Mouse (Mus musculus) kidney, adult 2 months (tissue): ENCODE measurements around the gene Nhsl1. TPM values are rescaled to one million over a fixed set of nuclear protein-coding genes. Genes with fewer than 3 reads are reported as not detected.

Experiments
- DNase-seq: peaks from one replicate; pipeline ENCODE4 v3.0.0; 2021
- H3K27ac ChIP-seq: fragments of 200-500 bp; 2 replicates; pipeline ENCODE4 v1.5.1; 2012; ENCODE audit warnings: low read depth, low read length, control low read depth, inconsistent platforms; ENCODE audit not compliant: insufficient read depth
- H3K27me3 ChIP-seq: fragments of 200-500 bp; replicated peaks from 2 replicates; pipeline ENCODE4 v1.6.1; 2012; ENCODE audit warnings: mild to moderate bottlenecking, moderate library complexity, low read length, inconsistent platforms; ENCODE audit not compliant: control insufficient read depth, insufficient read depth
- H3K36me3 ChIP-seq: fragments of 200-500 bp; 2 replicates; pipeline ENCODE4 v1.6.1; 2012; ENCODE audit warnings: mild to moderate bottlenecking, moderate library complexity, low read length, inconsistent platforms; ENCODE audit not compliant: control insufficient read depth, insufficient read depth
- H3K4me1 ChIP-seq: fragments of 200-500 bp; 2 replicates; pipeline ENCODE4 v1.6.1; 2011; ENCODE audit warnings: low read length; ENCODE audit not compliant: control insufficient read depth, insufficient read depth
- H3K4me3 ChIP-seq: fragments of 200-500 bp; 2 replicates; pipeline ENCODE4 v1.5.1; 2011; ENCODE audit warnings: mild to moderate bottlenecking, low read depth, low read length, control low read depth; ENCODE audit not compliant: insufficient read depth
- CTCF ChIP-seq: fragments of 200-500 bp; conservative IDR thresholded peaks from 2 replicates; pipeline ENCODE4 v1.5.1; 2011; ENCODE audit warnings: low read depth, mild to moderate bottlenecking, control low read depth, low read length, moderate library complexity, mixed read lengths; ENCODE audit not compliant: insufficient read depth, insufficient read length
- POLR2A ChIP-seq: fragments of 200-500 bp; IDR thresholded peaks from one replicate; pipeline ENCODE4 v1.6.1; 2011; ENCODE audit warnings: low read depth, low read length, control low read depth
- WGBS: fragments of 180-500 bp; shearing (Covaris S2); methylation state at CpG from one replicate; pipeline ENCODE4 v1.1.7; 2018; 5-methylcytosine and 5-hydroxymethylcytosine counted together
- polyA plus RNA-seq: library from polyadenylated mRNA; depleted of rRNA; stranded (reverse); fragments of >200 nt; gene quantifications from 2 replicates; pipeline ENCODE4 v1.2.3, GENCODE M21; 2012

The Nhsl1 gene
- polyA plus RNA-seq, 1 experiment: 10.4 TPM

DNA sequence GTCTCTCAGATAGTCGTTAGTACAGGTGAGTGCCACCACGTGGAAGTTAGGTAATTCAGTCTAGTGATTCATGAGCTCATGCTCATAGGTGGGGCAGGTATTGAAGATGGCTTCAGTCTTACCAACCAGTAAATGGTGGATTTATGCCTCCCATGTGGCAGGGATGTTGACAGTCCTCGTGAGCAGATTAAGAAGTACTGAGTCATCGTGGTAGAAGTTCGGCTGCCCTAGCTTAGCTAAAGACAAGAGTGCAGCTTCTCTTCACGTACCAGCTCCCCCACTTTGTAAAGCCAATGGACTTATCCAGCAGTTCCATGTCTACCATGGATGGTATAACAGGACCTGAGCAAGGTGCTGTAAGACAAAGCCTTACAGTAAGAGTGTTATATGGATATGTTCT is 46.6 kb downstream of the Nhsl1 start:
- no peak overlapping the region for H3K27ac ChIP-seq
- H3K27me3 ChIP-seq: no peaks in the 10 kb centered on the region
- TF ChIP-seq POLR2A (no peak), CTCF (no peak)
- no peaks in the 10 kb centered on the region for H3K36me3 ChIP-seq
- 91% methylated on average over 6 of the region's 6 CpGs for WGBS
- peaks cover 7% of the 10 kb centered on the region; the same call in 1 of the 2 replicates for H3K4me1 ChIP-seq
- no peak for DNase-seq
- no peak overlapping the region for H3K4me3 ChIP-seq

DNA sequence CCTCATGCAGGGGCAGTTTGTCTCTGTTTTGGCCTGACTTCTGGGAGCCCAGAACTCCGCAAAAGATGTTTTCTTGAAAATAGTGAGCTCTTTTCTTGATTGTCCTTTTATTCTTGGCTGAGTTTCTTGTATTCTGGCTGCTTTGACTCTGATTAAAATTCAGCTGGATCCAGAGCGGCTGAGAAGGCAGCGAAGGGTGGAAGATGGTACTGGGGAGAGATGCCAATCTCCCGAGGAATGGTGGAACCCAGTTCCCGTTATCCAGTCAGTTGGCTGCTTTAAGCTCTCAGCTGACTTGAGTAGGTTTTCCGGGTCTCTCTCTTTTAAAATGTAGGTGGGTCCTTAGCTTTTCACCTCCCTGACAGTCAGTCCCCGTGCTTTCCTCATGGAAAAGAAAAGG is 47.9 kb downstream of the Nhsl1 start:
- Histone ChIP-seq H3K27me3 (no peaks in the 10 kb centered on the region), H3K27ac (no peak overlapping the region), H3K36me3 (no peaks in the 10 kb centered on the region), H3K4me1 (peaks cover 11% of the 10 kb centered on the region; the same call in 1 of the 2 replicates), H3K4me3 (no peak overlapping the region)
- peak; percentile 63 for DNase-seq
- 50% methylated on average over 7 of the region's 7 CpGs for WGBS
- no peak for TF ChIP-seq CTCF
- TF ChIP-seq POLR2A: no peak

DNA sequence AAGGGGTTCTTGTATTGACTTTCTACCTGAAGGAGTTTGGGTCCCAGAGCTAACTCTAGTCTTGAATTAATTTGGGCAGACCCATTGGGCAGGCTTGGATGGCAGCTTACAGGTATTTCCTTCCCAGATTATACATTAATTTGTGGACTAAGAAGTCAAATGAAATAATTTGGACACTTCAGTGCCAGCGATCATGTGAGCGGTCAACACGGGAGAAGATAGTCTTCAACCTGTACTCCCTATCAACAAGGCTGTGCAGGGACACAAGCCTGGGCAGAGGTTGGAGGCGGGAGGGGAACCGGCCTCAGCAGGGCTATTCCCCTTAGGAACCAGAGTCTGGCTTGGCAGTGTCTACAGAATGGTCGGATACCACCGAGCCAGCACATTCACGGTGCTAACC is 49.3 kb downstream of the Nhsl1 start:
- Histone ChIP-seq H3K4me3 (no peak overlapping the region), H3K27ac (0 out of 2 replicates have a peak overlapping the region, but pooled peaks have one; percentile 35), H3K4me1 (peaks cover 17% of the 10 kb centered on the region; the same call in 1 of the 2 replicates), H3K27me3 (no peaks in the 10 kb centered on the region), H3K36me3 (no peaks in the 10 kb centered on the region)
- WGBS: 61% methylated on average over 8 of the region's 8 CpGs
- TF ChIP-seq POLR2A (no peak), CTCF (no peak)
- peak; percentile 61 for DNase-seq

DNA sequence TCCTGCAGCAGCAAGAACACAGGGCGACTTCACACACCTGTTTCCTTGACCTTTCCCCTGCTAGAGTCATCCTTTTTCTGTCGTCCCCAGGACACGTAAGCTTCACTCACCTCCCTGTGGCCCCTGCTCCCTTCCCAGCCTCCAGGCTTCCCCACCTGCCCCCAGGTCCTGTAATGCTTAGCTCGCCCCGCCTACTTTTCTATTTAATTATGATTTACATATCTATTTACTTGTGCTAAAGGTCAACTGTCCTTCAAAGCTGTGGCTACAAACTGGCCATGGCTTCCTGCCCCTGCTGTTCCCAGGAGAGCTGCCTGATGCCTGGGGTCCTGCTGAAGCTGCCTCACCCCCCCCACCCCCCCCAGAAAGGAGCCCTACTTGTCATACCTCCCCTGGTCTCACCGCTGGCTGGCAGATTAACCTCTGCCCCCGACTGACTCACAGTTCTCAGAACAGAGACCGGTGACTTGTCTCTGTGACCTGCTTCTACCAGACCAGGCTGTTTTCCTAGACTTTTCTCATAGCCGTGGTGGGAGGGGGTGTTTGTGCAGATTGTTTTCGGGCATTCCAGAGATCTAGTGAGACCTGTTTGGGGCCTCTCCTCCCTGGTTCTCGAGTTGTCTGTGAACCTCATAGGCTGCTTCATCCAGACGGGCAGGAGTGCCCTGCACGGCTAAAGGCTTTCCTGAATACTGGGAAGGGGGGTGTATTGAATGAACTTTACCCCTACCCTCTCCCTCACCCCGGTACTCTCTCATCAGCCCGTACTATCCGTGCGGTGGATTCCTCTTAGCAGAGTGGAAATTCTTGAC is 51.9 kb downstream of the Nhsl1 start:
- H3K36me3 ChIP-seq: no peaks in the 10 kb centered on the region
- TF ChIP-seq POLR2A (no peak), CTCF (no peak)
- WGBS: 35% methylated on average over 17 of the region's 17 CpGs
- H3K4me1 ChIP-seq: peaks cover 17% of the 10 kb centered on the region; the same call in 1 of the 2 replicates
- DNase-seq: peak; percentile 88
- peak overlapping the region; percentile 83 for H3K27ac ChIP-seq
- no peaks in the 10 kb centered on the region for H3K27me3 ChIP-seq
- no peak overlapping the region for H3K4me3 ChIP-seq

DNA sequence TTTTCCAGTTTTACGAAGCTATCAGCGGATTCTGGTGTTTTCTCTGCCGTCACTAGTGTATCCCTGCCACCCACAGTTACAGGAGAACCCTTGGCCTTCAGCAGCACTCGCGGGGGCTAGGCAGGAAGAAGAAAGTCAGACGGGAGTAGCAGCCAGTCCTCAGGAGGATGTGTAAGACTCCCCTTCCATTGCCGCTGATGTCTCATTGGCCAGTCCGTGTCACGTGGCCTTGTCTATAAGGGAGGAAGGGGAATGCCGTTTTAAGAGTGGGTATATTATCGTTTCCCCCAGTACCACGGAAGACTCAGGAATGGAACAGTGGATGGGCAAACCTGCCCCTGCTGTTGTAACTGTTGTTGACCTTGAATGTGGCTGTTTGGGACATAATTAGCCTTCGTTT is 53.1 kb downstream of the Nhsl1 start:
- H3K36me3 ChIP-seq: no peaks in the 10 kb centered on the region
- H3K27me3 ChIP-seq: no peaks in the 10 kb centered on the region
- H3K4me1 ChIP-seq: peaks cover 17% of the 10 kb centered on the region; the same call in 1 of the 2 replicates
- H3K27ac ChIP-seq: no peak overlapping the region
- TF ChIP-seq CTCF: no peak
- no peak for TF ChIP-seq POLR2A
- H3K4me3 ChIP-seq: no peak overlapping the region
- WGBS: 70% methylated on average over 13 of the region's 13 CpGs
- no peak for DNase-seq

DNA sequence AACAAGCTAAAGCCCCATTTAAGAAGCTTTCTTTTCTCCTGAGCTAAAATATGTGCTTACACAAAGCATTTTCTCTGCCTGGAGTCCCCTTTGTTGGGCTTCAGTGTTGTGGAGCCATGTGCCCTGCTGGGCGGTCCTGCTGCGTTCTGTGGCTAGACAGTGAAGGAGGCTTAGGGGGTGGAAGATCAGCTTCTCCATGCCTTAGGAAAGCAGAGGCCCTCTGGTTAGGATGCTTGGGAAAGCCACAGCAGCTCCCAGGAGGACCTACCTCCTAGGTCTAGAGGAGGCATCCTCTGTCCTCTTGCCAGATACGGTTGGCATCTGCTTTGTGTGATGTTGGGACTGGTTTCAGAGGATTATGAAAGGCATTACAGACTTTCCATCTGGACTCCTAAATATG is 56.5 kb downstream of the Nhsl1 start:
- Histone ChIP-seq H3K4me1 (peaks cover 9% of the 10 kb centered on the region; the same call in 1 of the 2 replicates), H3K4me3 (no peak overlapping the region), H3K36me3 (no peaks in the 10 kb centered on the region), H3K27me3 (no peaks in the 10 kb centered on the region), H3K27ac (no peak overlapping the region)
- DNase-seq: no peak
- WGBS: 88% methylated on average over 3 of the region's 3 CpGs
- TF ChIP-seq CTCF: no peak
- no peak for TF ChIP-seq POLR2A

DNA sequence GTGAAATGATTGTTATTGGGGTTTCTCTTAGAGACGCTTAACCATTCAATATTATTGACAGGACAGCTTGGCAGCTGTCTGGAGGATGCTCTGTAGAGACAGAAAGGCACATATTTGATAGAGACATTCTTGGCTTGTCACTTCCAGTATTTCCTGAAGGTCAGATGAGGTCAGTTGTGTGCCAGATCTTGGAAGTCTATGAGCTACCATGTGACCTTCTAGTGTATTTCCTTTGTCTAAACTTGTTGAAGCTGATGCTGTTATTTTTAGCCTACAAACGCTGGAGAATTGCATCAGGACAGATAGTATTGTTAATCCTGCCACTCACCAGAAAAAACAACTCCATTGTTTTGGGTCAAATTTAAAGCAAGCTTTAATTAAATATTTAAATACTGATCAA is 66.0 kb downstream of the Nhsl1 start:
- peak; percentile 75 for DNase-seq
- Histone ChIP-seq H3K36me3 (no peaks in the 10 kb centered on the region), H3K4me3 (no peak overlapping the region), H3K27me3 (no peaks in the 10 kb centered on the region), H3K4me1 (peaks cover 4% of the 10 kb centered on the region; the same call in 1 of the 2 replicates), H3K27ac (no peak overlapping the region)
- WGBS: 60% methylated on average over 2 of the region's 2 CpGs
- no peak for TF ChIP-seq POLR2A
- no peak for TF ChIP-seq CTCF
